Mouse (Mus musculus): ENCODE measurements around the gene Swi5. TPM values are rescaled to one million over a fixed set of nuclear protein-coding genes. Genes with fewer than 3 reads are reported as not detected.

Swi5 gene
- polyA plus RNA-seq, 1 experiment = 253 TPM

- Histone ChIP-seq H3K27me3 (ENCODE audit: control insufficient read depth, insufficient read depth, insufficient read length) (no peaks in the 10 kb centered on the region), H3K36me3 (ENCODE audit: control insufficient read depth, insufficient read depth) (peaks cover 14% of the 10 kb centered on the region), H3K4me2 (ENCODE audit: low read depth) (no peak overlapping the region), H3K4me3 (no peak overlapping the region), H3ac (ENCODE audit: control insufficient read depth, insufficient read length) (no peak overlapping the region), H3K79me2 (ENCODE audit: control insufficient read depth, insufficient read depth) (no peaks in the 10 kb centered on the region)
- TF ChIP-seq E2F4 (IDR thresholded peaks at IDR 0.05; ENCODE audit: insufficient read depth) = no peak
- no peak for TF ChIP-seq REST (IDR thresholded peaks at IDR 0.05; ENCODE audit: insufficient read depth, insufficient read length)
- TF ChIP-seq MYOD1 (IDR thresholded peaks at IDR 0.05; ENCODE audit: control insufficient read depth in 1 of 3, insufficient read length in 2 of 3, low read depth in 2 of 3) = no peak
- peak; percentile 14 for TF ChIP-seq POLR2AphosphoS2 (IDR thresholded peaks at IDR 0.05; ENCODE audit: insufficient read length, low read depth)
Measured at GRCm38 (mm10) chr2:32251791-32252527, 35.9 kb downstream of the Swi5 start.

- TF ChIP-seq CEBPB (IDR thresholded peaks at IDR 0.05; ENCODE audit: insufficient read depth, poor library complexity, severe bottlenecking) (no peak), USF1 (IDR thresholded peaks at IDR 0.05; ENCODE audit: low read depth) (no peak), SRF (IDR thresholded peaks at IDR 0.05; ENCODE audit: control insufficient read depth, insufficient read length, low read depth) (no peak), MYOG (IDR thresholded peaks at IDR 0.05; ENCODE audit: control insufficient read depth in 1 of 3, insufficient read depth in 1 of 3, insufficient read length in 2 of 3, low read depth in 2 of 3) (no peak), POLR2AphosphoS2 (IDR thresholded peaks at IDR 0.05; ENCODE audit: insufficient read length, low read depth) (peak; percentile 2)
- H3K4me2 ChIP-seq (ENCODE audit: low read depth) = no peak overlapping the region
- H3K36me3 ChIP-seq (ENCODE audit: control insufficient read depth, insufficient read depth) = peaks cover 14% of the 10 kb centered on the region
- H3ac ChIP-seq (ENCODE audit: control insufficient read depth, insufficient read length) = no peak overlapping the region
- H3K4me3 ChIP-seq = no peak overlapping the region
- H3K79me2 ChIP-seq (ENCODE audit: control insufficient read depth, insufficient read depth) = no peaks in the 10 kb centered on the region
- H3K27me3 ChIP-seq (ENCODE audit: control insufficient read depth, insufficient read depth, insufficient read length) = no peaks in the 10 kb centered on the region
Measured at GRCm38 (mm10) chr2:32248377-32249361, 39.2 kb downstream of the Swi5 start.

- Histone ChIP-seq H3K27me3 (ENCODE audit: control insufficient read depth, insufficient read depth, insufficient read length) (no peaks in the 10 kb centered on the region), H3K36me3 (ENCODE audit: control insufficient read depth, insufficient read depth) (peaks cover 14% of the 10 kb centered on the region), H3ac (ENCODE audit: control insufficient read depth, insufficient read length) (no peak overlapping the region), H3K4me2 (ENCODE audit: low read depth) (no peak overlapping the region), H3K4me3 (no peak overlapping the region), H3K79me2 (ENCODE audit: control insufficient read depth, insufficient read depth) (no peaks in the 10 kb centered on the region)
- TF ChIP-seq E2F4 (IDR thresholded peaks at IDR 0.05; ENCODE audit: insufficient read depth) (no peak), POLR2AphosphoS2 (IDR thresholded peaks at IDR 0.05; ENCODE audit: insufficient read length, low read depth) (no peak), REST (IDR thresholded peaks at IDR 0.05; ENCODE audit: insufficient read depth, insufficient read length) (no peak), MAX (IDR thresholded peaks at IDR 0.05; ENCODE audit: low read depth) (no peak), MYOG (IDR thresholded peaks at IDR 0.05; ENCODE audit: control insufficient read depth in 1 of 3, insufficient read depth in 1 of 3, insufficient read length in 2 of 3, low read depth in 2 of 3) (no peak), TCF3 (IDR thresholded peaks at IDR 0.05; ENCODE audit: insufficient read length, low read depth) (no peak), TCF12 (IDR thresholded peaks at IDR 0.05; ENCODE audit: insufficient read depth, poor library complexity, severe bottlenecking) (no peak), POLR2A (IDR thresholded peaks at IDR 0.05; ENCODE audit: insufficient read length, low read depth) (no peak), MYOD1 (IDR thresholded peaks at IDR 0.05; ENCODE audit: control insufficient read depth in 1 of 3, insufficient read length in 2 of 3, low read depth in 2 of 3) (no peak), USF1 (IDR thresholded peaks at IDR 0.05; ENCODE audit: low read depth) (no peak), CEBPB (IDR thresholded peaks at IDR 0.05; ENCODE audit: insufficient read depth, poor library complexity, severe bottlenecking) (no peak), SRF (IDR thresholded peaks at IDR 0.05; ENCODE audit: control insufficient read depth, insufficient read length, low read depth) (no peak)
Measured at GRCm38 (mm10) chr2:32246741-32247140, 41.1 kb downstream of the Swi5 start.

- H3ac ChIP-seq (ENCODE audit: control insufficient read depth, insufficient read length) = no peak overlapping the region
- H3K27me3 ChIP-seq (ENCODE audit: control insufficient read depth, insufficient read depth, insufficient read length) = no peaks in the 10 kb centered on the region
- peaks cover 14% of the 10 kb centered on the region for H3K36me3 ChIP-seq (ENCODE audit: control insufficient read depth, insufficient read depth)
- no peak for TF ChIP-seq USF1 (IDR thresholded peaks at IDR 0.05; ENCODE audit: low read depth)
- no peak for TF ChIP-seq POLR2AphosphoS2 (IDR thresholded peaks at IDR 0.05; ENCODE audit: insufficient read length, low read depth)
- no peak for TF ChIP-seq REST (IDR thresholded peaks at IDR 0.05; ENCODE audit: insufficient read depth, insufficient read length)
- no peak for TF ChIP-seq MAX (IDR thresholded peaks at IDR 0.05; ENCODE audit: low read depth)
- TF ChIP-seq CEBPB (IDR thresholded peaks at IDR 0.05; ENCODE audit: insufficient read depth, poor library complexity, severe bottlenecking) = no peak
- no peak for TF ChIP-seq SRF (IDR thresholded peaks at IDR 0.05; ENCODE audit: control insufficient read depth, insufficient read length, low read depth)
- no peak for TF ChIP-seq TCF3 (IDR thresholded peaks at IDR 0.05; ENCODE audit: insufficient read length, low read depth)
- no peak for TF ChIP-seq MYOD1 (IDR thresholded peaks at IDR 0.05; ENCODE audit: control insufficient read depth in 1 of 3, insufficient read length in 2 of 3, low read depth in 2 of 3)
- no peak for TF ChIP-seq POLR2A (IDR thresholded peaks at IDR 0.05; ENCODE audit: insufficient read length, low read depth)
- TF ChIP-seq E2F4 (IDR thresholded peaks at IDR 0.05; ENCODE audit: insufficient read depth) = no peak
- TF ChIP-seq TCF12 (IDR thresholded peaks at IDR 0.05; ENCODE audit: insufficient read depth, poor library complexity, severe bottlenecking) = no peak
- no peak for TF ChIP-seq MYOG (IDR thresholded peaks at IDR 0.05; ENCODE audit: control insufficient read depth in 1 of 3, insufficient read depth in 1 of 3, insufficient read length in 2 of 3, low read depth in 2 of 3)
- no peak overlapping the region for H3K4me2 ChIP-seq (ENCODE audit: low read depth)
- H3K79me2 ChIP-seq (ENCODE audit: control insufficient read depth, insufficient read depth) = no peaks in the 10 kb centered on the region
- no peak overlapping the region for H3K4me3 ChIP-seq
Measured at GRCm38 (mm10) chr2:32242986-32243385, 44.9 kb downstream of the Swi5 start.
